Mouse (Mus musculus): ENCODE results near the gene Gm49355. TPM values are rescaled to one million over a fixed set of nuclear protein-coding genes. Genes with fewer than 3 reads are reported as not detected.

Gene Gm49355
- polyA plus RNA-seq, 1 experiment from 2014 or later = 0.11 TPM

DNA sequence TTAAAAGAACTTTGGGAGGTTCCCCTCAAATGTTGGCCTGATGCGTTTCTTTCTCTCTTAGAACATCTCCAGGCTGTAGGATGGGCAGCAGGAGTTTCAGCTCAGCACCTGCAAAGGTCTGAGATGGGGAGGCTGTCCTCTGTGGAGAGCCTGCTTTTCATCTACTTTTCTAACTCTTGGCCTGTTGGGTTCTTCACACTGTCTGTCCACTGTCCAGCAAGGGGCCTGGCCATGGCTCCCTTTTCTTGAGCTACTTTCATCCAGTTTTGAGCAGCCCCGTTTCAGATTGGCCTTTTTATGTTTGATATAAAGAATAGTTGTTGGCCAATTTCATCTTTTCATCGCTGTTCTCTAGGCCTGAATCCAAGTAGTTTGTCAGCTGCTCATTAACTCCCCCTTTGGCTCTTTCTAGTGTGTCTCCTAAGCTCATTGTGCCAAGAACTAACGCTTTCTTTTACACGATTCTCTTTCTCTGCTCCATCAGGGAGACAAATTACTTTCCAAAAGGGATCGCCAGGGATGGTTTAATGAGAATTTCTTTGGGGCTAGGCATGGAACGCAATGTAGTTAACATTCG, 53.7 kb downstream of the Gm49355 start:
- Histone ChIP-seq H3K9ac (no peak overlapping the region), H3K27ac (no peak overlapping the region), H3K4me3 (no peak overlapping the region), H3K36me3 (no peaks in the 10 kb centered on the region), H3K4me2 (replicated peaks) (no peak overlapping the region), H3K27me3 (replicated peaks) (peaks cover 93% of the 10 kb centered on the region), H3K9me3 (no peaks in the 10 kb centered on the region), H3K4me1 (no peaks in the 10 kb centered on the region)
- WGBS = 1% methylated on average over 8 of the region's 8 CpGs
- ATAC-seq (ENCODE audit: low FRiP score, low read depth) = no peak

GRCm38 (mm10) chr14:12337998-12338809, 54.4 kb downstream of the Gm49355 start:
- Histone ChIP-seq H3K4me2 (replicated peaks) (no peak overlapping the region), H3K4me1 (no peaks in the 10 kb centered on the region), H3K27ac (no peak overlapping the region), H3K9me3 (no peaks in the 10 kb centered on the region), H3K9ac (no peak overlapping the region), H3K27me3 (replicated peaks) (peaks cover 95% of the 10 kb centered on the region), H3K36me3 (no peaks in the 10 kb centered on the region), H3K4me3 (no peak overlapping the region)
- 2% methylated on average over 16 of the region's 16 CpGs for WGBS
- ATAC-seq (ENCODE audit: low FRiP score, low read depth) = peak; percentile 67

DNA sequence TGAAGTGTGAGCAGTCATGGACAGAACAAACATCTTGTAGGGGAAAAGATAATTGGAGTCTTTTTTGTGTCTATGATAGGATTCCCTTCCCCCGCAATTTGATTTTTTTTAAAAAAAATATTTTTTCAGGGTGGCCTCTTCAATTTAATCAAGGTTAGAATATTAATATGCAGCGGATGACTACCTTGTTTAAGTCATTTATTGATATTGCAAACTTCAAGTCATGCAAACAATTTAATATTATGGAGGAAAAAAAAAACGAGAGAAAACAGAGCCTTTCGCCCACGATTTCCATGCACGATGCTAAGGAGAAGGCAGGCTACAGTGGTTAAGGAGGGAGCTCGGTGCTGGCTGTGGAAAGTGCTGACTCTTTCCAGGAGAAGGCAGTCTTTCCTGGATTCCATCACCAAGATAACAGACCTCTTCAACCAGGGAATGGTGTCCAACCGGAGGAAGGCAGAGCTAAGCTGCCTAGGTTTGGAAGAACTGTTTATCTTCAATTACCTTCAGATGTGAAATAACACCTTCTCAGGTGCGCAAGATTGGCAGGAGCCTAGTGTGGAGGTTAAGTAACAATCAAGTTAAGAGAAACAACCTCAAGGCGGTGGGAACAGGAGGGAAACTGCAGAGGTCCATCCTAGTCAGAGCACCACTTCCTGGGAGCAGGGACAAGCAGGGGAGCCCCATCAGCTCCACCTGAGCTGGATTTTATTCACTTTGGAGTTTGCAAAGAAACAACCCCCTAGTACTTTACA, 55.2 kb downstream of the Gm49355 start:
- Histone ChIP-seq H3K36me3 (no peaks in the 10 kb centered on the region), H3K9me3 (no peaks in the 10 kb centered on the region), H3K4me3 (no peak overlapping the region), H3K4me2 (replicated peaks) (no peak overlapping the region), H3K4me1 (no peaks in the 10 kb centered on the region), H3K9ac (no peak overlapping the region), H3K27ac (no peak overlapping the region), H3K27me3 (replicated peaks) (peaks cover 97% of the 10 kb centered on the region)
- ATAC-seq (ENCODE audit: low FRiP score, low read depth) = no peak
- 2% methylated on average over 10 of the region's 10 CpGs for WGBS

DNA sequence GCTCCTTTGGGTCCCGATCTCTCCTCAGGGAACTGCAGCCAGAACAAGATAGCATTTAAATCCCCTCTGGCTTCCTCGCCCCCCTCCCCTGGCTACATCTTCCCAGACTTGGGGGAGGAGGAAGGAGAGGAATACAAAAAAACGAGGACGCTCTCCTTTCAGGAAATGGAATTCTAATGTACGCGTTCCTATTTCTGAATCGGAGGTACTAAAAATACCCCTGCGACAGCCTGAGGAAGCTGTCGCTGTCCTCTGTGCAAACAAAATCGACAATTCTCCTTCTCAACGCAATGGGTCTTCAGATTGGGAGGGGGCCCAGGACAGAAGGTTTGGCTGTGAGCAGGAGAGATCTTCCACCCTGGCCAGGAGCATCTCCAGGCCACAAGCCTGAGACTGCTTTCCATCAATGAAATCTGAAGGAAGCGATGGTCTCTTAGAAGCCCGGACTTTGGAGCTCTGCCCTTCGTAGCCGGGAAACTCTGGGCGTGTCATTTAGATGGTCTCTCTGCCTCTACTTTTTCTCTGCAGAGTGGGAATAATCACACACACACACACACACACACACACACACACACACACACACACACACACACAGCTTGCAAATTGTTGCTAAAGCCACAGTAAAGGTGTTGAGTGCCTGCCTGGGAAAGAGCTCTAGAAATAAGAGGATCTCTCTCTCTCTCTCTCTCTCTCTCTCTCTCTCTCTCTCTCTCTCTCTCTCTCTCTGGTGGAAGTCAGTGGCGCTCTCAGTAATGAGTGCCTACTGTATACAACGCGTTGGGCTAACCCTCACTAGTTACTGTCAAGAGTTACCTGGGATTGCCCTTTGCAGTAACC, 56.7 kb downstream of the Gm49355 start:
- no peaks in the 10 kb centered on the region for H3K36me3 ChIP-seq
- H3K27me3 ChIP-seq (replicated peaks) = peaks cover 97% of the 10 kb centered on the region
- no peak overlapping the region for H3K4me2 ChIP-seq (replicated peaks)
- peaks cover 11% of the 10 kb centered on the region for H3K4me1 ChIP-seq
- under 1% methylated on average over 19 of the region's 19 CpGs for WGBS
- H3K27ac ChIP-seq = no peak overlapping the region
- H3K9me3 ChIP-seq = no peaks in the 10 kb centered on the region
- no peak overlapping the region for H3K9ac ChIP-seq
- H3K4me3 ChIP-seq = no peak overlapping the region
- no peak for ATAC-seq (ENCODE audit: low FRiP score, low read depth)

DNA sequence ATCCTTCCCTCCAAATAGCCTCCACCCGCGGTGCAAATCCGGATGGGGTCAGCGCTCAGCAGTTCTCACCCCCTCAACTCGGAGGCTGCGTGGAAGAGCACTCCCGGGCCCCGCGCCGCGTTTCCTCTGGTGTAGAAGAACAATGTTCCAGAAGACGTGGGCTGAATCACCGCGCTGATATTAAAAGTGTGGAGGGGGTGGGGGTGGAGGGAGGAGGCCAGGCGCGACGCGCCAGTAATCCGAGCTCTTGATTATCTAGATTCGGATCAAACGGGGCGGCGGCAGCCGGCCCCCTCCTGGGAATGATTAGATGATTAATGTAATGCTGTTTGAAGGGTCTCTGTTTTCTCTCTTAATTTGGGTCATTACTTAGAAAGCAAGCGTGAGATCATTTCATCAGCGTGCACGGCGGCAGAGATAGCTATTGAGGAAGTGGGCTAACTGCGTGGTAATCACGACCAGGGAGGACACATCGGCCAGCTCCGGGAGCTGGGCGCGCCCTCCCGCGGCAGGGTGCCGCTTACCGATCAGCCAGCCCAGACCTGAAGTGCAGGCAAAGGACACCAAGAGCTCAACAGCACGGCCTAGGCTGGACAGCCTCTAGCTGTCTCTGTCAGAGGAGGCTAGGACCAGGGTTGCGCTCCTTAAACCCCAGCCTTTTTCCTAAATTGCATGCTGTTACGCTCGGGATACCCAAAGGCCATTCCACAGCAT, 57.5 kb downstream of the Gm49355 start:
- peaks cover 97% of the 10 kb centered on the region for H3K27me3 ChIP-seq (replicated peaks)
- H3K4me2 ChIP-seq (replicated peaks) = peak overlapping the region; percentile 25; the same call in 1 of the 2 replicates
- H3K4me1 ChIP-seq = peaks cover 12% of the 10 kb centered on the region
- no peaks in the 10 kb centered on the region for H3K36me3 ChIP-seq
- H3K27ac ChIP-seq = no peak overlapping the region
- no peaks in the 10 kb centered on the region for H3K9me3 ChIP-seq
- H3K9ac ChIP-seq = no peak overlapping the region
- no peak overlapping the region for H3K4me3 ChIP-seq
- under 1% methylated on average over 42 of the region's 42 CpGs for WGBS
- ATAC-seq (ENCODE audit: low FRiP score, low read depth) = no peak

GRCm38 (mm10) chr14:12341789-12342457, 58.1 kb downstream of the Gm49355 start:
- Histone ChIP-seq H3K4me1 (peaks cover 12% of the 10 kb centered on the region), H3K9ac (no peak overlapping the region)

GRCm38 (mm10) chr14:12342458-12343131, 58.8 kb downstream of the Gm49355 start:
- H3K9me3 ChIP-seq = no peaks in the 10 kb centered on the region
- H3K27ac ChIP-seq = no peak overlapping the region
- no peak for ATAC-seq (ENCODE audit: low FRiP score, low read depth)
- peaks cover 97% of the 10 kb centered on the region for H3K27me3 ChIP-seq (replicated peaks)
- 2% methylated on average over 23 of the region's 23 CpGs for WGBS
- H3K9ac ChIP-seq = no peak overlapping the region
- peaks cover 12% of the 10 kb centered on the region for H3K4me1 ChIP-seq
- H3K4me2 ChIP-seq (replicated peaks) = no peak overlapping the region
- no peak overlapping the region for H3K4me3 ChIP-seq
- no peaks in the 10 kb centered on the region for H3K36me3 ChIP-seq

More at GRCm38 (mm10) chr14:12341789-12342457, 58.1 kb downstream of the Gm49355 start:
- Histone ChIP-seq H3K36me3 (no peaks in the 10 kb centered on the region), H3K27me3 (replicated peaks) (peaks cover 97% of the 10 kb centered on the region), H3K4me2 (replicated peaks) (no peak overlapping the region), H3K4me3 (no peak overlapping the region), H3K27ac (no peak overlapping the region), H3K9me3 (no peaks in the 10 kb centered on the region)
- WGBS = 3% methylated on average over 24 of the region's 24 CpGs
- ATAC-seq (ENCODE audit: low FRiP score, low read depth) = no peak

GRCm38 (mm10) chr14:12343451-12343941, 59.7 kb downstream of the Gm49355 start:
- no peak overlapping the region for H3K4me2 ChIP-seq (replicated peaks)
- WGBS = 2% methylated on average over 20 of the region's 20 CpGs
- H3K27me3 ChIP-seq (replicated peaks) = peaks cover 97% of the 10 kb centered on the region
- no peak overlapping the region for H3K4me3 ChIP-seq
- H3K9me3 ChIP-seq = no peaks in the 10 kb centered on the region
- no peak for ATAC-seq (ENCODE audit: low FRiP score, low read depth)
- H3K27ac ChIP-seq = no peak overlapping the region
- H3K36me3 ChIP-seq = no peaks in the 10 kb centered on the region
- peaks cover 12% of the 10 kb centered on the region for H3K4me1 ChIP-seq
- H3K9ac ChIP-seq = no peak overlapping the region

DNA sequence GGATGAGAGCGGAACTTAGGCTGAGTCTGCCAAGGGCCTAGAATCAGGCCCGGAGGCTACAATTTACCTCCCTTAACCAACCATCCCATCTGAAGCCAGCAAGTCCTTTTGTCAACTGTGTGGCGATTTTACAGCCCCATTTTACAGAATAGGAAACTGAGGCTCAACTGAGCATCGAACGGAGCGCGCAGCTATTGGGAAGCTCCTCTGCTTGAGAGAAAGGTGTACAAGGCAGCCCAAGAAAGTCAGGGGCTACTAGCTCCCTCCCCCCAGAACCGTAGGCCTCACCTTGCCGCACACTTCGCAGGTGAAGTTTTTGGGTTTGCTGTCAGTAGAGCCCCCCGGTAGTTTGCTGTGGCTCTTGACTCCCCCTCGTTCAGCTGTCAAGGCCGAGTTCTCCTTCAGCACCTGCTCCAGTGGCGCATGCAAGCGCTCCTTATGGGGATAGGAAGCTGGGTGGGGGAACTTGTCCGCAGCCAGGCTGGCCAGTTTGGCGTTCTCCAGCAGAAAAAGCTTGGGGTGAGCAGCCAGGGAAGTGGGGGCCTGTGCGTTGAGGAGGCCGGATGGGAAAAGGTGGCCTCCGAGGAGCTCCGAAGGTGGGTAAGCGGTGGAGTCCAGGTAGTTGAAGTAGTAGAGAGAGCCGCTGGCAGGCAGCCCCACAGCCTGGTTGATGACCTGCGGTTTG, 60.4 kb downstream of the Gm49355 start:
- peaks cover 12% of the 10 kb centered on the region for H3K4me1 ChIP-seq
- no peak overlapping the region for H3K9ac ChIP-seq

DNA sequence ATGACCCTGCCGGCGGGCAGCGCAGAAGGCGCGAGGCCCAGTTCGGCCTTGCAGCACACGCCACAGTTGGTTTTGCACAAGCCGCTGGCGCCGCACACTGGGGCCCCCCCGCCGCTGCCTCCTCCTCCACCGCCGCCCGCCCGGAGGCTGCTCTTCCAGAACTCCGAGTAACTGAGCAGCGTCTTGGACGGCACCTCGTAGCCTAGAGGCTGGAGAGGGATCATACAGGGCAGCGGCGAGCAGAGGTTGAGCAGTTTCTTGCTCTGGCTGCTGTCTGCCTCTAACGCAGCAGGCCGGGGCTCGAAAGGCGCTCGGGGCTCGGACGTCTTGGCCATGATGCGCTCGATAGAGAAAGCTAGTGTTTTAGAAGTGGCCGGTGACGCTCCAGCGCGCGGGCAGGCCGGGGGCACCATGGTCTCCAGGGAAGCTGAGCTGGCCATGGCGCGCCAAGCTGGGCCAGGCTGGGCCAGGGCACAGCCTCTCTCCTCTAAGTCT, 61.0 kb downstream of the Gm49355 start:
- no peaks in the 10 kb centered on the region for H3K9me3 ChIP-seq
- no peak overlapping the region for H3K27ac ChIP-seq
- H3K27me3 ChIP-seq (replicated peaks) = peaks cover 100% of the 10 kb centered on the region
- peaks cover 12% of the 10 kb centered on the region for H3K4me1 ChIP-seq
- peak overlapping the region; percentile 15; the same call in 1 of the 2 replicates for H3K4me3 ChIP-seq
- H3K9ac ChIP-seq = no peak overlapping the region
- under 1% methylated on average over 39 of the region's 39 CpGs for WGBS
- no peaks in the 10 kb centered on the region for H3K36me3 ChIP-seq
- H3K4me2 ChIP-seq (replicated peaks) = peak overlapping the region; percentile 41
- ATAC-seq (ENCODE audit: low FRiP score, low read depth) = no peak

More for the DNA sequence above, 60.4 kb downstream of the Gm49355 start:
- 3% methylated on average over 24 of the region's 24 CpGs for WGBS
- H3K27ac ChIP-seq = no peak overlapping the region
- peaks cover 100% of the 10 kb centered on the region for H3K27me3 ChIP-seq (replicated peaks)
- peak overlapping the region; percentile 41 for H3K4me2 ChIP-seq (replicated peaks)
- no peak; the same call in 1 of the 2 replicates for ATAC-seq (ENCODE audit: low FRiP score, low read depth)
- no peaks in the 10 kb centered on the region for H3K36me3 ChIP-seq
- no peak overlapping the region for H3K4me3 ChIP-seq
- H3K9me3 ChIP-seq = no peaks in the 10 kb centered on the region
